Mouse (Mus musculus) embryonic fibroblast, embryonic 13.5 days (primary cell): ENCODE data around the gene Osm.

Source experiments
- CTCF ChIP-seq: IDR thresholded peaks from 2 replicates; pipeline ENCODE4 v1.5.1; 2011; ENCODE audit warnings: mild to moderate bottlenecking, control low read depth, low read length, moderate library complexity, borderline replicate concordance; ENCODE audit not compliant: insufficient read depth
- POLR2A ChIP-seq: IDR thresholded peaks from 2 replicates; pipeline ENCODE4 v1.6.1; 2011; ENCODE audit warnings: low read depth, mild to moderate bottlenecking, control low read depth, low read length, moderate library complexity

- TF ChIP-seq CTCF (no peak), POLR2A (no peak)
These were observed 47.4 kb downstream of the Osm start for GRCm38 (mm10) chr11:4283627-4284026.
